Mouse (Mus musculus) embryonic fibroblast, embryonic 13.5 days (primary cell): ENCODE measurements around the gene Ralgapa1.

Experiments
- CTCF ChIP-seq: IDR thresholded peaks from 2 replicates; pipeline ENCODE4 v1.5.1; 2011; ENCODE audit warnings: mild to moderate bottlenecking, control low read depth, low read length, moderate library complexity, borderline replicate concordance; ENCODE audit not compliant: insufficient read depth
- POLR2A ChIP-seq: IDR thresholded peaks from 2 replicates; pipeline ENCODE4 v1.6.1; 2011; ENCODE audit warnings: low read depth, mild to moderate bottlenecking, control low read depth, low read length, moderate library complexity

GRCm38 (mm10) chr12:55833906-55834625 is 13.1 kb upstream of the Ralgapa1 start:
- TF ChIP-seq POLR2A (no peak), CTCF (no peak)
